Mouse (Mus musculus): Measurements from ENCODE around the gene Rab35.
A peak's percentile ranks its signal among the peaks of the same experiment; 100 is the strongest.

The Rab35 gene

GRCm38 (mm10) chr5:115649699-115650098 lies 18.0 kb downstream of the Rab35 start:
- DNase-seq (ENCODE audit: low spot score in 2 of 2): no peak

- no peak for DNase-seq (ENCODE audit: low spot score in 2 of 2)
Measured at GRCm38 (mm10) chr5:115650885-115651284, 19.2 kb downstream of the Rab35 start.

- DNase-seq (ENCODE audit: low spot score in 2 of 2): no peak
Measured at GRCm38 (mm10) chr5:115651821-115652220, 20.1 kb downstream of the Rab35 start.

- DNase-seq (ENCODE audit: low spot score in 2 of 2): peak; percentile 100
Measured at GRCm38 (mm10) chr5:115652681-115653575, 21.2 kb downstream of the Rab35 start.

- DNase-seq (ENCODE audit: low spot score in 2 of 2): no peak
Measured at GRCm38 (mm10) chr5:115653776-115654175, 22.1 kb downstream of the Rab35 start.

- DNase-seq (ENCODE audit: low spot score in 2 of 2): no peak
Measured at GRCm38 (mm10) chr5:115656677-115657076, 25.0 kb downstream of the Rab35 start.

- DNase-seq (ENCODE audit: low spot score in 2 of 2): no peak
Measured at GRCm38 (mm10) chr5:115657234-115657633, 25.5 kb downstream of the Rab35 start.

- DNase-seq (ENCODE audit: low spot score in 2 of 2): no peak
Measured at GRCm38 (mm10) chr5:115658352-115658751, 26.6 kb downstream of the Rab35 start.

GRCm38 (mm10) chr5:115662658-115663057 lies 30.9 kb downstream of the Rab35 start:
- DNase-seq (ENCODE audit: low spot score in 2 of 2): no peak

- no peak for DNase-seq (ENCODE audit: low spot score in 2 of 2)
Measured at GRCm38 (mm10) chr5:115666366-115667065, 34.8 kb downstream of the Rab35 start.

GRCm38 (mm10) chr5:115667210-115667609 lies 35.5 kb downstream of the Rab35 start:
- DNase-seq (ENCODE audit: low spot score in 2 of 2): no peak

- DNase-seq (ENCODE audit: low spot score in 2 of 2): no peak
Measured at GRCm38 (mm10) chr5:115667894-115668293, 36.2 kb downstream of the Rab35 start.

- DNase-seq (ENCODE audit: low spot score in 2 of 2): no peak
Measured at GRCm38 (mm10) chr5:115668986-115669385, 37.3 kb downstream of the Rab35 start.

GRCm38 (mm10) chr5:115669974-115670373 lies 38.3 kb downstream of the Rab35 start:
- DNase-seq (ENCODE audit: low spot score in 2 of 2): no peak

- DNase-seq (ENCODE audit: low spot score in 2 of 2): no peak
Measured at GRCm38 (mm10) chr5:115670406-115670805, 38.7 kb downstream of the Rab35 start.

GRCm38 (mm10) chr5:115671846-115672245 lies 40.1 kb downstream of the Rab35 start:
- DNase-seq (ENCODE audit: low spot score in 2 of 2): no peak

GRCm38 (mm10) chr5:115685126-115685525 lies 53.4 kb downstream of the Rab35 start:
- no peak for DNase-seq (ENCODE audit: low spot score in 2 of 2)

- DNase-seq (ENCODE audit: low spot score in 2 of 2): no peak
Measured at GRCm38 (mm10) chr5:115686716-115687115, 55.0 kb downstream of the Rab35 start.

GRCm38 (mm10) chr5:115693271-115693670 lies 61.6 kb downstream of the Rab35 start:
- no peak for DNase-seq (ENCODE audit: low spot score in 2 of 2)

GRCm38 (mm10) chr5:115695191-115695770 lies 63.6 kb downstream of the Rab35 start:
- no peak for DNase-seq (ENCODE audit: low spot score in 2 of 2)

GRCm38 (mm10) chr5:115696811-115697210 lies 65.1 kb downstream of the Rab35 start:
- DNase-seq (ENCODE audit: low spot score in 2 of 2): no peak
